Mouse (Mus musculus): ENCODE results near the gene Popdc2. TPM values are rescaled to one million over a fixed set of nuclear protein-coding genes. Genes with fewer than 3 reads are reported as not detected.
"Not testable (repeated sequence)": the region's sequence is repeated elsewhere in the genome, so short reads cannot be mapped to it uniquely, and the experiment has no call there.

Popdc2 gene
- under 1 TPM; 0.23 to 0.42 TPM for total RNA-seq (2021)
- long read RNA-seq, partial matches to known transcripts: 0 of 1 reads
- long read RNA-seq, other reads (novel, unspliced or antisense): 1 of 1 reads

DNA sequence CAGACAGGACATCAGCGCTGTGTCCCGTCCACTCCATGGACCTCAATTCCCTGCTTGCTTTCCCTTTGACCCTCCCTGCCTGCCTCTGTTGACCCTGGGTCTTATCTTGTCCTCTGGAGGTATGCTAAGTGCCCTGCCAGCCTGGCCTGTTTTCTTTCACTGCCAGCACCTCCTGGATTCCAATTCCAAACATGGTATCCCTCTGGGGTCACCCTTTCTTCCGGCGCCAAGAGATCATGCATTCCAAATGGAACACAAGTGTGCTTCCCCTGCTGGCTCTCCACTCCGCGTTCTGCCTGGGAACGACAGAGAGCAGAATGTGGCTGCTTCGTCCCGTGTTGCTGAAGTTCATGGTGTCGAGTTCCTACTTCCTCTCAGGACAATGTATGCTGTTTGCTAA, at the start of gene Popdc2:
Gene Popdc2, plus strand, starts transcription at position 277 of the 400 bp plus-strand sequence.
- DNase-seq (ENCODE audit: low spot score in 2 of 2): no peak

DNA sequence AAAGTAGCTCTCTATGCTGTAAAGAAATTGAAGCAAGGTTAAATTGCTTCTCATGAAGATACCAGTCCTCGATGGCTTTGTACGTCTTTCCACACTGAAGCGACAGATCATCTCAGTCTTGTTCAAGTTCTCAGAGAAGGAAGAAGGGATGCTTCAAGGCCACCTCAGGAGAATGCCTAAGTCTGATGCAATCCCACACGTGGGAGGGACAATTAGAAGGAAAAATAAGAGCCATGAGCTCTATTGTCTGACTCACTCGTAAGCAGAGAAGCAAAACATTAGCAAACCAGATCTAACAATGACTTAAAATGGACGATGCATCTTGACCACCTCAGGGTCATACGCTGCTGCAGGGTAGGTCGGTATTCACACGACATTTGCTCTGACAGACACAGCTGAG, 43.5 kb upstream of the Popdc2 start:
- no peak for DNase-seq (ENCODE audit: low spot score in 2 of 2)

DNA sequence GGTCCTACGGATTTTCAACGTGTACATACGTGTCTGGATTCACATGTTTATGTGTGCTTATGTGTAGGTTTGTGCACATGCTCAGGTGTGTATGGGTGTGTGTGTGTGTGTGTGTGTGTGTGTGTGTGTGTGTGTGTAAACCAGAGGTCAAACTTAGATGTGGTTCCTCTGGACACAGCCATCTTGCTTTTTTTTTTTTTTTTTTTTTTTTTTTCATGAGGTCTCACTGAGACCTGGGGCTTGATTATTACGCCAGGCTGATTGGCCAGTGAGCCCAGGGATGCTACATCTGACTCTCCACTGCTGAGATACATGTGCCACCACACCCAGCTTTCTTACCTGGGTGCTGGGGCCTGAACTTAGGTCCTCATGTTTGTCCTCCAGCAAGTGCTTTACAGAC, 42.9 kb upstream of the Popdc2 start:
- no peak for DNase-seq (ENCODE audit: low spot score in 2 of 2)

DNA sequence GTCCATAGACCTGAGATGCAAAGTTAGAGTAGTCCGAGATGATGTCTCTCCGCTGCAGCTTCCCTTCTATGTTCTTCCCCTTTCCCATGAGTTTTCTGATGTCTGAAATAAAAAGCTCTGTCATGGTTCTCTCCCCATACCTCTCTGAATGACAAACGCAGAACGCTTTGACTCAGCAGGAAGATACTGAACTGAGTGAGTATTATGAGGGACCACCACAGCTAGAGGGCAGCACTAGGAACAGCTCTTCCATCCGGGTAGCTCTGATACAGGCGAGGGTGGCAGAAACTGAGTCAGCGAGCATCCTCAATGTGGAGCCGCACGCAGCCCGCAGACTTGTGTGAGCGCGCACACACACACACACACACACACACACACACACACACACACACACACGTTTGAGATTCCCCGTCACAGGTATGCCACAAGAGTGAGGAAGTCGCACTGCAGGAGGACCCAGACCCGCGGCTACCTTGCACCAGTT, 40.5 kb upstream of the Popdc2 start:
- peak; percentile 72 to 77 for DNase-seq (ENCODE audit: low spot score in 2 of 2)

DNA sequence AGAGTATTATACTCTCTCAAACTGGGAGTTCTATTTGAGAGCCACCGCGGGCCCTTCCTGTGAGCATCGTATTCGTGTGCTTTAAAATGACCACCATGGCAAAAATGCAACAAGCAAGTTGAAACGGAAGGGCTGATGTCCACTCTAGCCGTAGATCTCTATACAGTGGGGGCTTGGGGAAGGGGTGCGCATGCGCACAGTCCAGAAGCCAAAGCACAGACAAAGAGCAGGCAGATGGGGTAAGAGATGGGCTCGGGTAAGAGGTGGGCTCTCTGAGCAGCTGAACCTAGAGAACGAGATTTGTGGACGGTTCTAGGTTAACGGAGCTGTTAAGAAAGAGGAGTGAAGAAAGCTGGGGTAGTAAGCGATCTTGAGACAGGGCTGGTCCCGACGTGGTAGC, 37.7 kb upstream of the Popdc2 start:
- DNase-seq (ENCODE audit: low spot score in 2 of 2): no peak

DNA sequence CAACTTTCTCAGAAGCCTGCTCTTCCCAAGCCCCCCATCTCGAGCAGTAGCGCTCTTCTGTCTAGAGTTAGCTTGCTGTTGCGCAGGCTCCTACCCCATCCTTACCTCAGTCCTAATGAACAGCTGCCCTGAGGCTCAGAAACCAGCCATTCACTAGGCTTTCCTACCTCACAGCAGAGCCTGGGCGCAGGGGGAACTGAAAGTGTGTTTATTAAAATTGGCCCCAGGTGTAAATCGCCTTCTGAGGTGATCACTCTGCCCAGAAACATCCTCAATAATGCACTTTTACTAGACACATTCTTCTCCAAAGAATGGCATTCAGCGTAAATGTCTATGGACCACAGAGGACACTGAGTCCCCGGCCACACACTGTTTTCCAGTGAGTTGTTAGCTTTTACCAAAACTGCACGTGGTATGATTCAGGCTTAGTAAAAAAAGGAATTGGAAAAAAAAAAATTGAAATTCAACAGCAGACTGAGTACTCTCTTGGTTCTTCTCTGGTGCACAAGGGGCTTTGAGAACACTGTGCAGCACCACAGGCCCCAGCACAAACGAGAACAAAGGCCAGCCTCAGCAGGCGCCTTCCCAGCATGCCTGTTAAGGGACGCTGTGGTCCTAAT, 35.1 kb upstream of the Popdc2 start:
- no peak for DNase-seq (ENCODE audit: low spot score in 2 of 2)

DNA sequence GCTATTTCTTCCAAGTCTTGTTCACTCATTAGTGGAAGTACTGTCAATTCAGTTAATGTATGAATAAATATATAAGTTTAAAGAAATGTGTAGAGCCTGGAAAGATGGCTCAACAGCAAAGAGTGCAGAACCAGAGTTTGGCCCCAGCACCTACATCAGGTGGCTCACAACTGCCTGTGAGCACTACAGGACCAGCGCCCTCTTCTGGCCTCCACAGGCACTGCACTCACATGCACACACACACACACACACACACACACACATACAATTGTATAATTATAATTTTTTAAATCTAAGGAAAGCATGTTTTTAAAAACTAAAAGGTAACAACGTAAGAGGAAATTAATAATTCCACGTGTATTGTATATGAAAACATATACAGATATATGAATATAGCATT, 32.7 kb upstream of the Popdc2 start:
- DNase-seq (ENCODE audit: low spot score in 2 of 2): no peak

DNA sequence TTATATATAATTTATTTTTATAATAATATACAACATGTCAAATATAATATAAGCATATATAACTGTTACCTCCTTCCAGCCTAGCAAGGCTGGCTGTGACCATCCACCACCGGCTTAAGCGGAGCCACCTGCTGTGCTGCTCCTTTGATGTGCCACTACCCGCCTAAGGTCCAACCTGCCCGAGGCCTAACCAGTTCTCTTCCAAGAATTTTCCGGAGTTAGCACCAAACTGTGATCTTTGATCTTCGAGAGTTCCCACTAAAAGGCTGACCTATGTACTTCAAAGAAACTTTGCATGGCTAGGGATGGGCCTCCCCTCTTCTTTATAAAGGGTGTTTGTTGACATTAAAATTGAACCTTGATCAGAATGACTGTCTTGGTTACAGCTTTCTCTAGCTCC, 27.6 kb upstream of the Popdc2 start:
- no peak for DNase-seq (ENCODE audit: low spot score in 2 of 2)

DNA sequence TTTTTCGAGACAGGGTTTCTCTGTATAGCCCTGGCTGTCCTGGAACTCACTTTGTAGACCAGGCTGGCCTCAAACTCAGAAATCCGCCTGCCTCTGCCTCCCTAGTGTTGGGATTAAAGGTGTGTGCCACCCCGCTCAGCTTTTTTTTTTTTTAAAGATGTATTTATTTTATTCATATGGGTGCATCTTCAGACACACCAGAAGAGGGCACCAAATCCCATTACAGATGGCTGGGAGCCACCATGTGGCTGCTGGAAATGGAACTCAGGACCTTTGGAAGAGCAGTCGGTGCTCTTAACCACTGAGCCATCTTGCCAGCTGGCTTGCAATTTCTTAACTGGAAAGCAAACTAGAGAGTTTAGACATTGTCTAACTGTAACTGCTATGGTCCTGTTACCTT, 23.9 kb upstream of the Popdc2 start:
- DNase-seq (ENCODE audit: low spot score in 2 of 2): not testable (repeated sequence)

DNA sequence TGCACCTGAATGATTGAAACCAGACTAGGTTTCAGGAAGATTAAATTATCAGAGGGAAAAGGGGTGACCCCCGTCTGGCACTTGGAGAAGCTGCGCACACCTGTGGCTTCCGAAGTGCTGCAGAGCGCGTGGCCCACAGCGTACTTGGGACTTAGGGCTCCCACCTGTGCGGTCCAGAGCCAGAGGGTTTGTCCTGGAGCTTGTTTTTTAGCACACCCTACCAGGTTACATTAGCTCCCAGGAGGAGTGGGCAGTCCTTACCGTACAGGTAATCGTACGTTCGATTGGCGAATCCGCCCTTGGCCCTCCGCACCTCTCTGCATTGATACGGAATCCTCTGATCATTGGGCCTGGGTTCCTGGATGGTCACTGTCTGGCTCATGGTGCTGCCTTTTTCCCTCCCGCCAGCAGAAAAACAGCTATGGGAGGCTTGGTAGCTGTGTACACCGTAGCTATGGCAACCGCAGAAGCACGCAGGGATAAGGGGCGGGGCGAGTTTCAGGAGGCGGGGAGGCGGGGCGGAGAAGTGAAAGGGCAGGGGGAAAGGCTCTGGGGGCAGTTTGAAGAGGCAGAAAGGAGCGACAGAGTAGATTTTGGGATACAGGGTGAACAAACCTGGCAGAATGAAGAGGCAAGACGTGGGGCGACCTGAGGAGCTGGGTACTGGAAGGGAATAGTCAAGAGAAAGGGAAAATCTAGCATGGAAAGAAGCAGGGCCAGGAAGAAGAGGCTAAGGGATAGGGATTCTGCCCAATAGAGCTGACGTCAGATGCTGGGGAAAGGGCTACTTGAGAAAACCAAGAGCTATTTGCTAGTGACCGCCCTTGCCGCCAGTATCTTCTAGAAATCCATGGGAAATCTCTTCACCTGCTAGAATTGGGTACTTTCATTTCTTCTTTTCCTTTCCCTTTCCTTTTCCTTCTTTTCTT, 20.3 kb upstream of the Popdc2 start, which contains the start of gene Maats1:
Gene Maats1, minus strand, starts transcription at position 748 of the 929 bp plus-strand sequence.
- peak; percentile 62 to 73 for DNase-seq (ENCODE audit: low spot score in 2 of 2)

DNA sequence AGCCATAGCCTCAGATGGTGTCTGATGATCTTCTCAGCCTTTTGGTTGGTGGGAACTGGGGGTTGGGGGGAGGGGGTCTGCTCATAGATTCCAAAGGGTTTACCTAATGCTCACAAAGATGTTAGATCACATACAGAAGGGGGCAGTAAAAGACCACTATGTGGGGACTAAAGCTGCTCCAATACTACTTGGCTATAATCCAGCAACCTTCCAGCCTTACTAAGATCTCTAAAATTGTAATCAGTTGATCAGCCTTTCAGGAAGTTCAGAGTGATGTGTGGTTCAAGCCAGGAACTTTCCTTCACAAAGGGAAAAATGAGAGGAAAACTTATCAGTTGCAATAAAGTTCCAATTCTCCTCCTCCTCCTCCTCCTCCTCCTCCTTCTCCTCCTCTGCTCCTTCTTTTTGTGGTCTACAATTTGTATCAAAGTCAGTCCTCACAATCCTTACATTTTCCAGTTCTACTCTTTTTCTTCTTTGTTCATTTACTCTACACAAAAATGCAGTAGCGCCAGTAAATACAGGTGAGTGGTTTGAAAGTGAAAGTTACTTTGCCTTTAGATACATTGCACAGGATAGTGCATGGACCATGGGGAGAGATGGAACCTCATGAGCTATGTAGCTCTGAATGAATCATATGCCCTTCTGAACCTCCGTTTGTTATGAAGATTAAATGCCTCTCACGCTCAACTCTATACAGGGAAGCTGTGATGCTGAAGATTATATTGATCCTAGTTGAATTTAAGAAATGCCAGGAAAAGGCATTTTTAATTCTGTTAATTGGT, 16.9 kb upstream of the Popdc2 start:
- no peak for DNase-seq (ENCODE audit: low spot score in 2 of 2)

DNA sequence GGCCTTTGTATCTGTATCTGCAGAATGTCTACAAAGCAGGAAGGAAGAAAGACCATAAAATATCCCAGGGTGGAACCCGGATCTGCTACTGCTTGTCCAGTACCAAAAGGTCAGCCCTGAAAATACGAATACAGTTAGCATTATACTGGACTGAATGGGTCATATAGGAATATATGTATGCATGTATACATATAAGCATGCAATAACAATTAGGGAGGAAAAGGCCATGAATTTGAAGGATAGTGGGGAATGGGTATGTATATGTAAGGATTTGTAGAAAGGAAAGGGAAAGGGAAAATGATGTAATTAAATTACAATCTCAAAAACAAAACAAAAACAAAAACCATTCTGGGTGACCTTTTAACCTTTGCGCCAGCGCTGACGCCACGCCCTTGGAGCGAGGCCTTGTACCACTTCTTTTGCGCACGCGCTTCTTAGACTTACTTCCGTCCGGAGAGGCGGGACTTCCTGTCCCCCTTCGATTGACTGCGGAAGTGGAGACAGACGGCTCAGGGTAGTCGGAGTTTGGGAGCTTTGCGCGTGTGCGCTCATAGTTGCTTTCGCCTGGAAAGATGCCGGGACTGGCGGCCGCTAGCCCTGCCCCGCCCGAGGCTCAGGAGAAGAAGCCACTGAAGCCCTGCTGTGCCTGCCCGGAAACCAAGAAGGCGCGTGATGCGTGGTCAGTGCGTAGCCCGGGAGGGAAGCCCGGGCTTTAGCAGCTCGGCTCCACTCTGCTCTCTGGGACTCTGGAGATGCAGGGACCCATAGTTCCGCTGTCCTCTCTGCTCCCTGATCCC, 15.3 kb upstream of the Popdc2 start, which contains the start of the genes Cox17 and Gm21987:
Gene Cox17, plus strand, starts transcription at position 463 of the 797 bp plus-strand sequence.
Gene Gm21987, plus strand, starts transcription at position 512 of the 797 bp plus-strand sequence.
- DNase-seq (ENCODE audit: low spot score in 2 of 2): peak; percentile 89 to 90

DNA sequence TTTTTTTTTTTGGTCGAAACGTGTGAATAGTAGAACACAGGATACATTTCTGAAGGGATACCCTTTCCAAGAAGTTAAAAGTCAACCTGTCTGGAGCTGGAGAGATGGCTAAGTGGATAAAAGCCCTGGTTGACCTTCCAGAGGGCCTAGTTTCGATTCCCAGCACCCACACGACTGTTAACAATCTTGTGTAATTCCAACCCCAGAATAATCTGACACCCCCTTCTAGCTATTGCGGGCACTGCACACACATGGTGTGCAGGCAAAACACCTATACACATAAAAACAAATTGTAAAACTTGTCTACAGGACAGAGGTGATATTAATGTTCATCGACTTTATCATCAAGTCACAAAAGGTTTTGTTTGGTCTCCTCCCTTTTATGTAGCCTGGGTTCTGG, 14.4 kb upstream of the Popdc2 start:
- no peak for DNase-seq (ENCODE audit: low spot score in 2 of 2)

DNA sequence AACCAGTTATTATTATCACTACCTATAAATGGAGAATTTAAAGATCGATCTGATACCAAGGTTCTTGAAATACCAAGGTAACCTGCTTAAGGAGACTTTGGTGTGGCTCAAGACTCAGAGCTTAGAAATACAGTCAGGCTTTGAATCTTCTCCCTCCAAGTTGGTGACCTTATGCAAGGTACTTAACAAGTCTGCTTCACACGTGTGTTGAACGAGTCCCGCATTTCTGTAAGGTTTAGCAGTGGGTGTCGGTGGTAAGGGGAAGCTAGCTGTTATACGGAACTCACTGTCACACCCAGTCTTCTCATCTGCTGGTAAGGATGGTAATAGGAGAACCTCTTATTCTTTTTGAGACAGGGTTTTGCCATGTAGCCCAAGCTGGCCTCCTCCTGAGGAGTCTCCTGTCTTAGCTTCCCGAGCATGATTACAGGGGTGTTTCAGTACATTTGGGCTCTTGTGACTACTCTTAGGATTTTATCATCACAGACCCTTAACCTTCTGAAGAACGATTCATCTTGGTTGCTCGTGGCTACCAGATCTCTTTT, 13.7 kb upstream of the Popdc2 start:
- DNase-seq (ENCODE audit: low spot score in 2 of 2): no peak

DNA sequence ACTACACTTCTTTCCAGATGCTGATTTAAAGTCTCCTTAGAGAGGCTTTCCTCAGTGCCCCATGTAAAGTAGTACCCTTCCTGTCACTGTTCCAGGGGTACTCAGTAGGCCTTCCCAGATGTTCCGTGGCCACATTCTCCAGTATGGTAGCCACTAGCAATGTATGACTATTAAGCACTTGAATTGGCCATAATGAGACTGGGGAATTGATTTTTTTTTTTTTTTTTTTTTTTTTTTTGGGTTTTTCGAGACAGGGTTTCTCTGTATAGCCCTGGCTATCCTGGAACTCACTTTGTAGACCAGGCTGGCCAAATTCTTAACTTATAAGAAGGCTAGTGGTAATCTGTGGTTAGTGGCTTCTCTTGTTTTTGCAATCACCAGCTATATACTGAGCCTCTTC, 12.1 kb upstream of the Popdc2 start:
- no peak for DNase-seq (ENCODE audit: low spot score in 2 of 2)

DNA sequence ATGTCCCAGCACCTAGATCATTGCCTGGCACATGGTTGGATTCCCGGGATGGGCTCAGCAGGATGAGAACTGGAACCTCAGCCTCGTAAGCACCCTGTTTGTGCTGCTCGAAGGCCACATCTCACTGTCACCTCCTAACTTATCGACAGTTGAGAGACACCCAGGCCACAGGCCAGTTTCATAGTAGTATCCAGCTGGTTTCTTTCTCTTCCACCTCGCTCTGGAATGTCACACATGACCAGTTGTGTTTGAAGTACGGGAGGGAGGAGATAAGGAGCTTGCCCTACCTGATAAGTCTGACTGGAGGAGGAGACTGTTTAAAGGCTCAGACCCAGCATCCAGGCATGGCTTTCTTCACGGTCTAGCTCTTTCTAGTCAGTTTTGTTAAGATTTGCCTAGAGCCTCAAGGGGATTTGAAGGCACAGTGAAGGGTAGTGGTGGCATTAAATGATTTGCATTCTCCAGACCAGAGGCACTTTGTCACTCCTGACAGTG, 11.6 kb upstream of the Popdc2 start:
- DNase-seq (ENCODE audit: low spot score in 2 of 2): no peak

DNA sequence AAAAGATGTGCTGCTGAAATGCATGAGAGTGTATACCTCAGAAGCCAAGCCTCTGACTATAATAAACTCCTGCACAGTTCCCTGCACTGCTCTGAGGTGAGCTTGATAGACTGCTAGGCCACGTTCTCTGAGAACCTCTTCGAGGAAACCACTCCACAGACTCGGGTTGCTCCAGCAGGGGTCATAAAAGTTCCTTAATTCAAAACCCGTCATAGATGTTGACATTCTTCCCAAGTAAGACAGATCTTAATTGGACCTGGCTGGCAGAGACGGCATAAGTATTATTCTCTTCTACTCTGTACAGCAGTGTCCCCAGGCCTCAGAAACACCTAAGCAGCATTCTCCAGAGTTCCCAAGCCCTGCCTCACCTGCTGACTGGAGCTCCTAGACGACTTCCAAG, 11.1 kb upstream of the Popdc2 start:
- DNase-seq (ENCODE audit: low spot score in 2 of 2): no peak

DNA sequence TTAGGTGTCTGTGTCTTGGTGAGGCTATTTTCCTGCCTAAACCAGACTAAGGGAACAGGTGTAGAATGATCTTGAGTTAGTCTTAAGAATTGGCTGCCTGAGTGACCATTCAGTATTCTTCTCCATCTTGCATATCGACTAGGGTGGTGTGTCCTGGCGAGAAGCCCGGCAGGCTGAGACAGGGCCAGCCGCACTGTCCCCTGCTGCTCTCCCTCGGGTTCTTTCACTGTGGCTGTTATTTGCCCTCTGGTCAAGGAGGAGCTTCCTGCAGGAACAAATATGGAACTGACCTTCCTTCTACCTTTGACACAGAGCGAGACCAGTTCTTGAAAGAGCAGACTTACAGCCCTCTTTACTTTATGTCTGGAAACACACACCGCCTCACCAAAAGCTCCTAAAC, 10.0 kb upstream of the Popdc2 start:
- no peak for DNase-seq (ENCODE audit: low spot score in 2 of 2)

DNA sequence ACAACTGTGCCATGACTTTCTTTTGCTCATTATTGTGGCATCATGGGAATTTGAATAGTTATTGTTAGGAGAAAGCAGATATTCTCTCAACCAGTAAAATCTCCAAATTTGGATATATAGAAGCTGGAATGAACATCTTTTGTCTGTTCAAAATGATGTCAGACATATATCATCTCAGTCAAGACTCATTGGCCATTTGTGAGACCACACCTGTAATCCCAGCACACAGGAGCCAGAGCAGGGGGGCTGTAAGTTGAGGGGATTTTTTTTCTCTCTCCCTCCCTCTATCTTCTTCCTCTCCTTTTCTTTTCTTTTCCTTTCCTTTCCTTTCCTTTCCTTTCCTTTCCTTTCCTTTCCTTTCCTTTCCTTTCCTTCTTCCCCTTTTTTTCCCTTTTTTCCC, 9.2 kb upstream of the Popdc2 start:
- DNase-seq (ENCODE audit: low spot score in 2 of 2): no peak

DNA sequence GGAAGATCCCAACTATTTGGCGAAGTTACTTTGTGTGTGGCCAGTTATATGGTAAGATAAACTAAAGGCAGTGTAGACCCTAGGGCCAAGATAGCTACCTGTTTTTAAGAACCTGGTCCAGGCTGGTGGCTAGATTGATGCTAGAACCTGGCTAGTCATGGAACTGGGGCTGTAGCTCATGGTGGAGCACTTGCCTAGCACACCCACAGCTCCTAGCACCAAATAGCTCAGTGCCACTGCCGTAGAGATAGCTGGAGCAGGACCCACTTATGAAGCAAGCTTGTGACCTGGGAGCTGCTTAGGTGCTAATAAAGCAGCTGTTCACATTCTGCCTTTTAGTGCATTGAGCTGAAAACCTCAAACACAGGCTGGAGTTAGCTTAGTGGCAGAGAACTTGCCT, 8.4 kb upstream of the Popdc2 start:
- DNase-seq (ENCODE audit: low spot score in 2 of 2): no peak

Measured in layer of hippocampus, postnatal 10 days (tissue).